Mouse (Mus musculus): ENCODE data around the gene Ankrd11. TPM values are rescaled to one million over a fixed set of nuclear protein-coding genes. Genes with fewer than 3 reads are reported as not detected.

The Ankrd11 gene
- total and polyA plus RNA-seq, 3 experiments, result 57.3 to 128 (median 96.3) TPM

DNA sequence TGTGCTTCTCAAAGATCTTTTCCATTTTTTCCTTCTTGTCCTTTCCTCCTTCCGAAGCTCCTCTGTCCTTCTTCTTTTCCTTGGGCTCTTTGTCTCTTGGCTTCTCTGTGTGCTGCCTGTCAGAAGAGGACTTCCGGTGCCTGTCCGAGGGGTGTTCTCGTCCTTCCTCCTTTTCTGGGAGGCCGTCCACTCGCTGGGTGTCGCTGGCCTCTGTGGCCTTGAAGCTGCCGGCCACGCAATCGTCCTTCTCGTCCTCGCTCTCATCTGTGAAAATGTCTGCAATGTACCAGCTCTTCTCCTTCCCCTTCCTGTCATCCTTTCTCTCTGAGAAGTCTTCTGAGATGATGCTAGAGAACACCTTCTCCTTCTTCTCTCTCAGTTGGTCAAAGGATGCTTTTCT lies 148.6 kb downstream of the Ankrd11 start:
- H3K9me3 ChIP-seq (replicated peaks), result no peaks in the 10 kb centered on the region
- DNase-seq (ENCODE audit: low spot score) (no peak), ATAC-seq (ENCODE audit: extremely low read depth, insufficient number of reproducible peaks, low FRiP score, poor library complexity, severe bottlenecking) (no peak)
- TF ChIP-seq CTCF (IDR thresholded peaks at IDR 0.05; ENCODE audit: low read depth, low read length) (no peak), GATA1 (IDR thresholded peaks at IDR 0.05; ENCODE audit: borderline replicate concordance, low read length) (no peak), GATA2 (IDR thresholded peaks at IDR 0.05; ENCODE audit: borderline replicate concordance, low read depth, low read length) (no peak), TAL1 (conservative IDR thresholded peaks at IDR 0.05; ENCODE audit: low read depth, low read length) (no peak), POLR2AphosphoS5 (IDR thresholded peaks at IDR 0.05; ENCODE audit: insufficient replicate concordance, low read depth, low read length) (no peak)
- peaks cover 99% of the 10 kb centered on the region for H3K36me3 ChIP-seq (replicated peaks)
- H3K4me3 ChIP-seq (ENCODE audit: low read depth, low read length), result no peak overlapping the region
- H3K27me3 ChIP-seq (ENCODE audit: insufficient read depth, low read length), result no peaks in the 10 kb centered on the region
- H3K4me1 ChIP-seq (ENCODE audit: insufficient read depth, low read depth, low read length), result 0 out of 2 replicates have a peak, but pooled peaks cover 5% of the 10 kb centered on the region

DNA sequence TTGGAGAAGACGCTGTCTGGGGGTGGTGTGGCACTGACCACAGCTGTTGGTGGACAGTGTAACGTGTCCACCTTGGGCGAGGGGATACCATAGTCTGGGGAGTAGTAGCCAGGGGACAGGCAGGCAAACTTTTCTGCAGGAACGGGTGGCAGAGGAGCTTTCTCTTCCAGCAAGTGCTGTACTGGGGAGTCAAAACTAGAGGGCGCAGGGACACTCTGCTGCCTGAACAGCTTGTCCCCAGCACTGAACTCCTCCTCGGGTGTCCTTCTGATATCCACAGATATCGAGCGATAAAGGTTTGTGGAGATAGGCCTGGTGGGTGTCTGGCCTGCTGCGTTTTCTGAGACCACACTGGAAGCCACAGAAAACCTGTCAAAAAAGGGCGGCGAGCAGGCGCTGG lies 150.6 kb downstream of the Ankrd11 start:
- no peak for ATAC-seq (ENCODE audit: extremely low read depth, insufficient number of reproducible peaks, low FRiP score, poor library complexity, severe bottlenecking)
- H3K4me3 ChIP-seq (ENCODE audit: low read depth, low read length), result no peak overlapping the region
- TF ChIP-seq GATA1 (IDR thresholded peaks at IDR 0.05; ENCODE audit: borderline replicate concordance, low read length), result no peak
- no peak for TF ChIP-seq GATA2 (IDR thresholded peaks at IDR 0.05; ENCODE audit: borderline replicate concordance, low read depth, low read length)
- TF ChIP-seq POLR2AphosphoS5 (IDR thresholded peaks at IDR 0.05; ENCODE audit: insufficient replicate concordance, low read depth, low read length), result no peak
- no peak for TF ChIP-seq TAL1 (conservative IDR thresholded peaks at IDR 0.05; ENCODE audit: low read depth, low read length)
- H3K36me3 ChIP-seq (replicated peaks), result peaks cover 99% of the 10 kb centered on the region
- H3K4me1 ChIP-seq (ENCODE audit: insufficient read depth, low read depth, low read length), result 0 out of 2 replicates have a peak, but pooled peaks cover 5% of the 10 kb centered on the region
- DNase-seq (ENCODE audit: low spot score), result no peak
- H3K9me3 ChIP-seq (replicated peaks), result no peaks in the 10 kb centered on the region
- no peaks in the 10 kb centered on the region for H3K27me3 ChIP-seq (ENCODE audit: insufficient read depth, low read length)

DNA sequence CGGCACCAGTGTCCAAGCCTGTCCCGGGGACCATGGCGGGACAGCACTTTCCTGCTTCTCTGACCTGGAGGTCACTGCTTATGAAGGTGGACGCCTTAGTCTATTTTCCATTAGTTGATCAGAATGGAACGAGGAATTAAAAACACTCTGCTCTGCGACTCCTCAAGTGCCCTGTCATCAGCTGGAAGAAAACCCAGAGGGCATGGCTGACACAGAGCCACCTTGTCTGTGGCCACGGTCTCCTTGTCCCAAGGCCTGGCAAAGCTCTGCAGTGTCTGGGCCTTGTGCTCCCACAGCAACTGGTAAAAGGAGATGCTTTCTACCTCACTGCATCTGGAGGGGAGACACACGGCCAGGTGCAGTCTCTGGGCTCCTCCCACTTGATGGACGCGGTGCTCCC lies 158.4 kb downstream of the Ankrd11 start:
- DNase-seq (ENCODE audit: low spot score) (no peak), ATAC-seq (ENCODE audit: extremely low read depth, insufficient number of reproducible peaks, low FRiP score, poor library complexity, severe bottlenecking) (no peak)
- peaks cover 80% of the 10 kb centered on the region for H3K36me3 ChIP-seq (replicated peaks)
- no peaks in the 10 kb centered on the region; the same call in 1 of the 2 replicates for H3K27me3 ChIP-seq (ENCODE audit: insufficient read depth, low read length)
- H3K4me3 ChIP-seq (ENCODE audit: low read depth, low read length), result no peak overlapping the region
- H3K4me1 ChIP-seq (ENCODE audit: insufficient read depth, low read depth, low read length), result no peaks in the 10 kb centered on the region
- no peaks in the 10 kb centered on the region for H3K9me3 ChIP-seq (replicated peaks)
- no peak for TF ChIP-seq TAL1 (conservative IDR thresholded peaks at IDR 0.05; ENCODE audit: low read depth, low read length)
- TF ChIP-seq GATA1 (IDR thresholded peaks at IDR 0.05; ENCODE audit: borderline replicate concordance, low read length), result no peak

DNA sequence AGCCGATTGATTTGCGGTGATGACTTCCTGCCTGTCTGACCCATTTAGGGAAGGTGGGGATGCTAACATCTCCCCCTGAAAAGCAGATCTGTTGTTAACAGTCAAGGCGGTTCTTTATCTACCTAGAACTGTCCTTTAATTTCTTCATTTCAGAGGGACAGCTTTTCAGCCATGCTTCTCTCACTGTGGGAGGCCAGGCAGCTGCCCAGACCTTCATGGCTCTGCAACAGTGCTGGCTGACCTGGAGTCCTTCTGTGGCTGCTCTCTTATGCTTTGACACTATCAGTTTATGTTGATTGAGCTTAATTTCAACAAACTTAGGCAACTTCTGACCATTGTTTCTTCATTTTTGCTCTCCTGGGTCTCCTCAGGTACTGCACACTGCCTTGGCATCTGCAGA lies 161.8 kb downstream of the Ankrd11 start:
- Histone ChIP-seq H3K4me1 (ENCODE audit: insufficient read depth, low read depth, low read length) (no peaks in the 10 kb centered on the region), H3K27me3 (ENCODE audit: insufficient read depth, low read length) (peaks cover 5% of the 10 kb centered on the region; the same call in 1 of the 2 replicates), H3K9me3 (replicated peaks) (no peaks in the 10 kb centered on the region), H3K4me3 (ENCODE audit: low read depth, low read length) (no peak overlapping the region), H3K36me3 (replicated peaks) (peaks cover 47% of the 10 kb centered on the region)
- TF ChIP-seq GATA2 (IDR thresholded peaks at IDR 0.05; ENCODE audit: borderline replicate concordance, low read depth, low read length) (no peak), CTCF (IDR thresholded peaks at IDR 0.05; ENCODE audit: low read depth, low read length) (no peak), GATA1 (IDR thresholded peaks at IDR 0.05; ENCODE audit: borderline replicate concordance, low read length) (no peak), TAL1 (conservative IDR thresholded peaks at IDR 0.05; ENCODE audit: low read depth, low read length) (no peak), POLR2AphosphoS5 (IDR thresholded peaks at IDR 0.05; ENCODE audit: insufficient replicate concordance, low read depth, low read length) (no peak)
- DNase-seq (ENCODE audit: low spot score) (no peak), ATAC-seq (ENCODE audit: extremely low read depth, insufficient number of reproducible peaks, low FRiP score, poor library complexity, severe bottlenecking) (no peak)

DNA sequence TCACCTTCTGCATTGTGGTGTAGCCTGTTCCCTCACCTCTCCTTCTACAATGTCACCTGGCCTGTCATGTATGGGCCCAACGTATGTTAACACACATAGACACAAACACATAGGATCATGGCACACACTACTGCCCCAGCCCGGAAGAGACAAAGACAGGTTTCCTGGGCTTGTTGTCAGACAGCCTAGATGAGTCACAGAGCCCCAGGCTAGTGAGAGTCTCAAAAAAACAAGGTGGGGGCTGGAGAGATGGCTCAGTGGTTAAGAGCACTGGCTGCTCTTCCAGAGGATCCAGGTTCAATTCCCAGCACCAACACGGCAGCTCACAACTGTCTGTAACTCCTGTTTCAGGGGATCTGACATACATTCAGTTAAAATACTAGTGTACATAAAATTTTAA lies 163.8 kb downstream of the Ankrd11 start:
- Histone ChIP-seq H3K9me3 (replicated peaks) (no peaks in the 10 kb centered on the region), H3K4me3 (ENCODE audit: low read depth, low read length) (no peak overlapping the region), H3K4me1 (ENCODE audit: insufficient read depth, low read depth, low read length) (no peaks in the 10 kb centered on the region), H3K36me3 (replicated peaks) (peaks cover 27% of the 10 kb centered on the region), H3K27me3 (ENCODE audit: insufficient read depth, low read length) (peaks cover 20% of the 10 kb centered on the region)
- no peak for TF ChIP-seq POLR2AphosphoS5 (IDR thresholded peaks at IDR 0.05; ENCODE audit: insufficient replicate concordance, low read depth, low read length)
- TF ChIP-seq TAL1 (conservative IDR thresholded peaks at IDR 0.05; ENCODE audit: low read depth, low read length), result no peak
- no peak for TF ChIP-seq GATA1 (IDR thresholded peaks at IDR 0.05; ENCODE audit: borderline replicate concordance, low read length)
- no peak for TF ChIP-seq CTCF (IDR thresholded peaks at IDR 0.05; ENCODE audit: low read depth, low read length)
- TF ChIP-seq GATA2 (IDR thresholded peaks at IDR 0.05; ENCODE audit: borderline replicate concordance, low read depth, low read length), result no peak
- ATAC-seq (ENCODE audit: extremely low read depth, insufficient number of reproducible peaks, low FRiP score, poor library complexity, severe bottlenecking) (no peak), DNase-seq (ENCODE audit: low spot score) (no peak)

DNA sequence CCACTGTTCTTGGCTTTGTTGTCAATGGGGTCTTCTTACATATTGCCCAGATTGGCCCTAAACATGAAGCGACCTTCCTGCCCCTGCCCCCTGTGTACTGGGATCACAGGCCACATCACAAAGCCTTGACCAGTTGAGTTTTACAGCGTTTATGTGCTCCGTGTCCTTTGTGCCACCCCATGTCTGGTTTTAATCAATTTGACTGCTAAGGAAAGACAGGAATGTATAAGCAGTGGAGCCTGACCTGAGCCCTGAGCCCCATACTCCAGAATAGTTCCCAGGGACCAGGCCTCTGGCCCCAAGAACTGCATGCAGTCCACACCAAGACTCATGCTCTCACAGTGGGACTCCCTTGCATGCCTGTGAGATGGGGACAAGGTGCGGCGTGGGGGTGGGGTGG lies 166.9 kb downstream of the Ankrd11 start:
- Histone ChIP-seq H3K27me3 (ENCODE audit: insufficient read depth, low read length) (peaks cover 26% of the 10 kb centered on the region), H3K4me3 (ENCODE audit: low read depth, low read length) (no peak overlapping the region), H3K36me3 (replicated peaks) (peaks cover 6% of the 10 kb centered on the region), H3K4me1 (ENCODE audit: insufficient read depth, low read depth, low read length) (peaks cover 18% of the 10 kb centered on the region), H3K9me3 (replicated peaks) (no peaks in the 10 kb centered on the region)
- DNase-seq (ENCODE audit: low spot score), result no peak
- no peak for TF ChIP-seq GATA2 (IDR thresholded peaks at IDR 0.05; ENCODE audit: borderline replicate concordance, low read depth, low read length)
- no peak for TF ChIP-seq POLR2AphosphoS5 (IDR thresholded peaks at IDR 0.05; ENCODE audit: insufficient replicate concordance, low read depth, low read length)
- no peak for TF ChIP-seq CTCF (IDR thresholded peaks at IDR 0.05; ENCODE audit: low read depth, low read length)
- no peak for TF ChIP-seq TAL1 (conservative IDR thresholded peaks at IDR 0.05; ENCODE audit: low read depth, low read length)
- no peak for TF ChIP-seq GATA1 (IDR thresholded peaks at IDR 0.05; ENCODE audit: borderline replicate concordance, low read length)
- ATAC-seq (ENCODE audit: extremely low read depth, insufficient number of reproducible peaks, low FRiP score, poor library complexity, severe bottlenecking), result no peak

DNA sequence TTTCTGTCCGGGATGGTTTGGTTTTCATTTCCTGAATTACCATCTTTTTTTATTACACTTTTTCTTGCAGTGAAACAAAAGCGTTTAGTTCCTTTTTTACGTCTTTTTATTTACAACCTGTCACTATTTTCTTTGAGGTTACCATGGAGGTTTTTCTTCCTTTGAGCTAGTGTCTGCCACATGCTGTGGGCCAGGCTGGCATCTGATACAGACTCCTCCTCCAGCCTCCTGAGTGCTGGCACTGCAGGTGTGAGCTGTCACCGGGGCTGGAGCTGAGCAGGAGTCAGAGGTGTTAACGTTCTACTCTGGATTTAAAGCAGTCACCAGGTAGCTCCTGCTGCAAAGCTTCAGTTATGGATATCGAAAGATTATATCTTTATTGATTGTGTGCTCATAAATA lies 168.9 kb downstream of the Ankrd11 start:
- H3K36me3 ChIP-seq (replicated peaks), result no peaks in the 10 kb centered on the region
- H3K4me3 ChIP-seq (ENCODE audit: low read depth, low read length), result no peak overlapping the region
- peaks cover 27% of the 10 kb centered on the region for H3K4me1 ChIP-seq (ENCODE audit: insufficient read depth, low read depth, low read length)
- DNase-seq (ENCODE audit: low spot score), result no peak
- H3K9me3 ChIP-seq (replicated peaks), result no peaks in the 10 kb centered on the region
- ATAC-seq (ENCODE audit: extremely low read depth, insufficient number of reproducible peaks, low FRiP score, poor library complexity, severe bottlenecking), result no peak
- TF ChIP-seq GATA1 (IDR thresholded peaks at IDR 0.05; ENCODE audit: borderline replicate concordance, low read length) (no peak), GATA2 (IDR thresholded peaks at IDR 0.05; ENCODE audit: borderline replicate concordance, low read depth, low read length) (no peak), CTCF (IDR thresholded peaks at IDR 0.05; ENCODE audit: low read depth, low read length) (no peak), POLR2AphosphoS5 (IDR thresholded peaks at IDR 0.05; ENCODE audit: insufficient replicate concordance, low read depth, low read length) (no peak), TAL1 (conservative IDR thresholded peaks at IDR 0.05; ENCODE audit: low read depth, low read length) (no peak)
- peaks cover 34% of the 10 kb centered on the region for H3K27me3 ChIP-seq (ENCODE audit: insufficient read depth, low read length)

Measured in G1E (cell line).